Comparison of ENCODE assay signal across 8 mouse cellular contexts in the genomic region with DNA sequence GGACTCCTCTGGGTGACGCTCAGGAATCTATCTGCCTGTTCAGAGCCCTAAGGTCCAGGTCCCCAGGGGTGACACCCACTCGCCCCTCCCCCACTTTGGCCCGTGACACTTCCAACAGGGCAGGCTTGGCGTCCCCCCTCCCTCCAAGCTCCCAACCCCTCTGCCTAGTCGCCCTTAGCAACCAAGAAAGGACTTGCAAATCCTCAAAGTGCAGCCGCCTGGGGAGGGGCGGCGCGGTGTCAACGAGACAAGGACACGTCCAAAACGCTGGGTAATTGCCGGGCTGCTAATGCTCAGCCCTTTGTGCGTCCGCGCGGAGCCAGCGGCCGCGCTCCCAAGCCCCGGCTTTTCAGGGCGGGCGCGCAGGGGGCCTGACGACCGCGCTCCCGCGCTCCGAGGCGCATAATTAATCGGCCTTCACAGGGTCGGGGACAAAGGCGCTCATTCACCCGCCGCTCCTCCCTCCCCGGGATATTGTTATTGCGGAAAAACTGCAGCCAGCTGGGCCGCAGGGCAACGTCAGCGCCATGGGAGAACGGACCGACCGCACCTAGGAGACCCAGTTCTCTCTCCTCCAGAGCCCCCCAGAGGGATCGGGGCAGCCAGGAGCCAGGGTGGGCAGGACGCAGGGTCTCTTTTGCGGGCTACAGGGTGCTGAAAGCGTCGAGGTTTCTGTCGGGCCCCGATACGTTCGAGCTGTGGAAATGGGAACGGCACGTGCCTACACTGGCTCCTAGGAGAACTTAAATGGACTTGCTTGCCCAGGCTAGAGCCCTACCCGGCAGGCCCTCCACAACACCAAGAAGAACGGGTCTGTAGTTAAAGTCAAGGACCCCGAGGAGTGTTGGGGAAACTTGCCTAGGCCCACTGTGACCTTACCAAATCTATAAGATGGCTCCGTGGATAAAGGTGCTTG.
DNase-seq lines count a peak whose midpoint lies in the region; ATAC-seq and TF ChIP-seq lines count a peak whose summit lies in the region.

No protein-coding gene starts in this region.

- peaks cover 3% of the 10 kb centered on the region; the same call in 1 of the 2 replicates for H3K27me3 ChIP-seq in thymus, adult 2 months (ENCODE audit: control insufficient read depth, insufficient read depth, low read length)
- H3K27me3 ChIP-seq in embryonic facial prominence, embryonic 15.5 days = no peaks in the 10 kb centered on the region
- peaks cover 91% of the 10 kb centered on the region for H3K27me3 ChIP-seq in megakaryocyte, embryonic 14.5 days (replicated peaks)

- peak overlapping the region; percentile 78 for H3K4me2 ChIP-seq in embryonic facial prominence, embryonic 15.5 days (replicated peaks)

- no peak overlapping the region for H3K27ac ChIP-seq in thymus, adult 2 months (ENCODE audit: control insufficient read depth, insufficient read depth, low read length)
- 0 out of 2 replicates have a peak overlapping the region, but pooled peaks have one; percentile 34 for H3K27ac ChIP-seq in embryonic facial prominence, embryonic 15.5 days (replicated peaks)

- TF ChIP-seq CTCF in thymus, adult 2 months (IDR thresholded peaks at IDR 0.05; ENCODE audit: borderline replicate concordance, control insufficient read depth, extremely low read depth, insufficient read depth, low read length, poor library complexity) = no peak

- no peaks in the 10 kb centered on the region for H3K9me3 ChIP-seq in embryonic facial prominence, embryonic 15.5 days (replicated peaks)
- H3K9me3 ChIP-seq in megakaryocyte, embryonic 14.5 days = peaks cover 16% of the 10 kb centered on the region

- peak overlapping the region; percentile 33 for H3K9ac ChIP-seq in embryonic facial prominence, embryonic 15.5 days

- H3K36me3 ChIP-seq in thymus, adult 2 months (ENCODE audit: control insufficient read depth, insufficient read depth, low read length) = no peaks in the 10 kb centered on the region
- H3K36me3 ChIP-seq in embryonic facial prominence, embryonic 15.5 days = no peaks in the 10 kb centered on the region
- no peaks in the 10 kb centered on the region for H3K36me3 ChIP-seq in megakaryocyte, embryonic 14.5 days (replicated peaks; ENCODE audit: low read length)

- peak; percentile 44; the same call in 1 of the 2 replicates for ATAC-seq in embryonic facial prominence, embryonic 15.5 days (ENCODE audit: insufficient number of reproducible peaks, low FRiP score, low TSS enrichment, low read depth)

- TF ChIP-seq POLR2A in thymus, adult 2 months (IDR thresholded peaks at IDR 0.05; ENCODE audit: control insufficient read depth, extremely low read depth, insufficient read depth, low read length, poor library complexity) = peak; percentile 12; the same call in 1 of the 2 replicates

- H3K4me1 ChIP-seq in thymus, adult 2 months (replicated peaks; ENCODE audit: control insufficient read depth, insufficient read depth, low read length) = peaks cover 7% of the 10 kb centered on the region; the same call in 1 of the 2 replicates
- peaks cover 34% of the 10 kb centered on the region for H3K4me1 ChIP-seq in embryonic facial prominence, embryonic 15.5 days
- peaks cover 22% of the 10 kb centered on the region for H3K4me1 ChIP-seq in megakaryocyte, embryonic 14.5 days

- no peak for DNase-seq in thymus, adult 2 months
- DNase-seq in thymus, adult 18-20 months = no peak
- DNase-seq in heart, postnatal 4 days = peak; percentile 63
- peak; percentile 45 to 53 for DNase-seq in left cerebral cortex, adult 18-20 months (ENCODE audit: low spot score in 2 of 2)
- DNase-seq in right cerebral cortex, postnatal 36 days (ENCODE audit: low spot score in 2 of 2) = peak; percentile 64 to 67
- no peak for DNase-seq in thymus, postnatal 0 days (ENCODE audit: low spot score)

- H3K4me3 ChIP-seq in thymus, adult 2 months (ENCODE audit: control insufficient read depth, insufficient read depth, low read length) = peak overlapping the region; percentile 14; the same call in 1 of the 2 replicates
- peak overlapping the region; percentile 40 for H3K4me3 ChIP-seq in embryonic facial prominence, embryonic 15.5 days (replicated peaks)
- H3K4me3 ChIP-seq in megakaryocyte, embryonic 14.5 days (replicated peaks) = peak overlapping the region; percentile 67

- 21% methylated on average over 59 of the region's 59 CpGs for WGBS in thymus, adult 2 months
- 6% methylated on average over 59 of the region's 59 CpGs for WGBS in embryonic facial prominence, embryonic 15.5 days

Comparison
In these comparisons a context has a peak if more than half of its experiments do, and no peak if none do; other contexts are left out.
1. DNase-seq: peak in heart, postnatal 4 days (single experiment), left cerebral cortex, adult 18-20 months (2 of 2) and right cerebral cortex, postnatal 36 days (2 of 2); none in thymus, adult 2 months (single experiment), thymus, adult 18-20 months (0 of 2) and thymus, postnatal 0 days (single experiment).
2. H3K4me3 ChIP-seq: peak in every context shown above with its lines; median percentile 67 in megakaryocyte, embryonic 14.5 days; 40 in embryonic facial prominence, embryonic 15.5 days; 14 in thymus, adult 2 months.